Mouse (Mus musculus) erythroblast, embryonic 14.5 days (primary cell): Measurements from ENCODE around the gene Snta1. TPM values are rescaled to one million over a fixed set of nuclear protein-coding genes. Genes with fewer than 3 reads are reported as not detected.

Experiments used
- H3K27me3 ChIP-seq: 2 replicates; pipeline ENCODE4 v1.6.1; 2012; ENCODE audit warnings: inconsistent platforms; ENCODE audit not compliant: control insufficient read depth
- H3K36me3 ChIP-seq: 2 replicates; pipeline ENCODE4 v1.6.1; 2012; ENCODE audit warnings: mild to moderate bottlenecking, inconsistent platforms; ENCODE audit not compliant: control insufficient read depth
- H3K4me1 ChIP-seq: 2 replicates; pipeline ENCODE4 v1.6.1; 2012; ENCODE audit warnings: inconsistent platforms; ENCODE audit not compliant: control insufficient read depth
- H3K4me3 ChIP-seq: replicated peaks from 2 replicates; pipeline ENCODE3; 2012; ENCODE audit warnings: moderate library complexity, mild to moderate bottlenecking, inconsistent platforms
- H3K9me3 ChIP-seq: 2 replicates; pipeline ENCODE4 v1.6.1; 2012; ENCODE audit warnings: low read length, inconsistent platforms, mixed read lengths; ENCODE audit not compliant: control insufficient read depth
- GATA1 ChIP-seq: IDR thresholded peaks from 2 replicates; pipeline ENCODE4 v1.6.1; 2012; ENCODE audit warnings: low read length, inconsistent platforms, mixed read lengths
- TAL1 ChIP-seq: IDR thresholded peaks from 3 replicates; pipeline ENCODE4 v1.6.1; 2012; ENCODE audit warnings: low read length, inconsistent platforms, mixed read lengths
- polyA plus RNA-seq: library from polyadenylated mRNA; stranded (reverse); fragments of >175 nt; gene quantifications from 2 replicates; pipeline ENCODE4 v1.2.3, GENCODE M21; 2012

Gene Snta1
- polyA plus RNA-seq, 1 experiment: 0.08 TPM

DNA sequence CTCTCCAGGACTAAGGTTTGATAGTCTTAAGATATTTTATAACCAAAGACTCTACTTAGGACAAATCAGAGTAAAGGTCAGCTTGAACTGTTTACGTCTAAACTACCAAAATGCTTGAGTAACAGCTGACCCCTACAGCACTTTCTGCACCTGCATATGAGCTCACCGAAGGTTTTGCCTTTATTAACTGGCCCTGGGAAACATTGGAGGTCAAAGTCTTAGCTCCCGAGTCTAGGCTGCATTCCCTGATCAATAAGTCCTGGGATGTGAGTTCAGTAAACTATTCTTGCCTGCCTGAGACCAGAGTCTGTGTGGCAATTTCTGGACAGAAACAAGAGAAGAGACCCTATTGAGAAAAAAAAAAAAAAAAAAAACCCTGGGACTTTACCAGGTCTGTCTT is 59.7 kb downstream of the Snta1 start:
- Histone ChIP-seq H3K9me3 (no peaks in the 10 kb centered on the region), H3K4me3 (no peak overlapping the region), H3K27me3 (no peaks in the 10 kb centered on the region), H3K36me3 (peaks cover 69% of the 10 kb centered on the region), H3K4me1 (no peaks in the 10 kb centered on the region)
- TF ChIP-seq TAL1 (no peak), GATA1 (no peak)

DNA sequence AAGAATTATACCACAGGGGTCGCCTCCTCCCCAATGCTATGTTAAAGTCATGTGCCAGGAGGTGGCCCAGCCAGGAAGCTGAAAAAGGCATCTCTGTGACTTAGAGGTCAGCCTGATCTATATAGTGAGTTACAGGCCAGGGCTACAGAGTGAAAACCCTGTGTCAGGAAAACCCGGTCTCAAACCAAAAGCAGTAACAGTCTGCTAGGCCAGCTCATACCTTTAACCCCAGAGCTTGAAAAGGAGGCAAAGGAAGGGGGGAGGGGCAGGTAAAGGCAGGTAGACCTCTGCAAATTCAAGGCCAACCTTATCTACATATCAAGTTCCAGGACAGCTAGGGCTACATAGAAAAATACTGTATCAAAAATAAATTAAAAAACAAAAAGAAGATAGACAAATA is 68.5 kb downstream of the Snta1 start:
- TF ChIP-seq TAL1: no peak
- H3K36me3 ChIP-seq: peaks cover 44% of the 10 kb centered on the region
- no peaks in the 10 kb centered on the region for H3K9me3 ChIP-seq
- H3K4me1 ChIP-seq: no peaks in the 10 kb centered on the region
- H3K27me3 ChIP-seq: no peaks in the 10 kb centered on the region
- no peak overlapping the region for H3K4me3 ChIP-seq

DNA sequence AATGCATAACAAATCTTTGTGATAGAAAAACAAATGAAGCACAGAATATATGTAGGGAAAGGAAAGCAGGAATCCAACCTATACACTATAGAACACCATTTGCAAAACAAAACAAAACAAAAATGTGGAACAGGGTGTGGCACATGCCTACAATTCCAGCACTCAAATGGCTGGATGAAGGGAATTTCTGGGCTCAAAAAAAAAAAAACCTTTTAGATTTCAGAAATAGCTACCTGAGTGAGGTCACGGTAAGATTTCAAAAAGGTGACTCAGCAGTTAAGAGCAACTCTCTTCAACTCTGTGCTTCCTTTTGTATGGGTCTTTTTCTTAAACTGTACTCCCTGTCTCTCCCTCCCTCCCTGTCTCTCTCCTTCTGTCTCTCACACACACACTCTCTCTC is 69.7 kb downstream of the Snta1 start:
- H3K36me3 ChIP-seq: peaks cover 40% of the 10 kb centered on the region
- H3K27me3 ChIP-seq: no peaks in the 10 kb centered on the region
- no peak for TF ChIP-seq GATA1
- no peak for TF ChIP-seq TAL1
- H3K4me1 ChIP-seq: no peaks in the 10 kb centered on the region
- no peak overlapping the region for H3K4me3 ChIP-seq
- no peaks in the 10 kb centered on the region for H3K9me3 ChIP-seq

DNA sequence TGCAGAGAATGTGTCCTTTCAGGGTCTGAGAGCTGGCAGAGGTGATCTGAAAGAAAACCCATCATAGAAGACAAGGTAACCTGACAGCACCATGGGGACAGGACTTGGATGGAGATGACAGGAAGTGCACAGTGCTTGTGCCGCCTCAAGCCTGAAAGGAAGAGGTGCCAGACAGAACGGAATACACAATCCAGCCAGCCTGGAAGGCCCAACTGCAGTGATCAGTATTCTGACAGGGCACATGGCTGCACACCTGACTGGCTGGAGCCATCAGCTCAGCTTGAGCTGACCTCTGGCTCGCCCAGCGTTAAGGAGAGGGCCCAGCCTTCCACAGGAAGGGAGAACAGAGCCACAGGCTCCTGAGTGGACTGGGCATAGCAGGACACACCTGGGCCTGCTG is 72.3 kb downstream of the Snta1 start:
- H3K27me3 ChIP-seq: no peaks in the 10 kb centered on the region

DNA sequence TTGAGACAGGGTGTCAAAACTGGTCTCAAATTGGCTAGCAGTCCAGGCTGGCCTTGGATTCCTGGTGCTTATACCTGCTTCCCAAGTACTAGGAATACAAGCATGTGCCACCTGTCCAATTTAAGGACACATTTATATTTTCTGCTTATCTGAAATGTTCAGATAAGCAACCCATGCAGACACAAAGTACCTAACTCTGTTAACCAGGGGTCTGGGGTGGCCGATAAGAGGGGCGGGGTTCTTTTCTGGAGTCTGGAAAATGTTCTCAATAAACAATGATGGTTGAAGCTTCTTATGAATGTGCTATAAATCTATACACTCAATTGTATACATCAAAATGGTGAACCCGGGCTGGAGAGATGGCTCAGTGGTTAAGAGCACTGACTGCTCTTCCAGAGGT is 81.0 kb downstream of the Snta1 start:
- Histone ChIP-seq H3K27me3 (no peaks in the 10 kb centered on the region), H3K4me3 (no peak overlapping the region), H3K4me1 (peaks cover 15% of the 10 kb centered on the region)

More for the DNA sequence above, 72.3 kb downstream of the Snta1 start:
- Histone ChIP-seq H3K36me3 (peaks cover 22% of the 10 kb centered on the region), H3K9me3 (no peaks in the 10 kb centered on the region), H3K4me1 (no peaks in the 10 kb centered on the region), H3K4me3 (no peak overlapping the region)
- TF ChIP-seq GATA1 (no peak), TAL1 (no peak)

More for the DNA sequence above, 81.0 kb downstream of the Snta1 start:
- H3K9me3 ChIP-seq: peaks cover 6% of the 10 kb centered on the region
- H3K36me3 ChIP-seq: no peaks in the 10 kb centered on the region
- TF ChIP-seq TAL1 (peak; percentile 44; the same call in 2 of the 3 replicates), GATA1 (no peak)

Other genes with a start within 250 kb of the Snta1 start
- gene Bpifa5, start 245.5 kb downstream of the Snta1 start, polyA plus RNA-seq: not detected in 2 replicates
- not detected in 2 replicates for gene Bpifb1, start 217.3 kb downstream of the Snta1 start, polyA plus RNA-seq
- not detected in 2 replicates for gene Bpifb5, start 184.4 kb downstream of the Snta1 start, polyA plus RNA-seq
- gene Bpifb9a, start 150.2 kb downstream of the Snta1 start, polyA plus RNA-seq: not detected in 2 replicates
- gene Bpifb9b, start 100.9 kb downstream of the Snta1 start, polyA plus RNA-seq: not detected in 2 replicates
- 0.02 and 0.05 TPM in 2 replicates for gene Cdk5rap1, start 35.1 kb downstream of the Snta1 start, polyA plus RNA-seq
- 0.19 and 0.24 TPM in 2 replicates for gene Cbfa2t2, start 28.4 kb upstream of the Snta1 start, polyA plus RNA-seq
- gene 1700003F12Rik, start 139.0 kb upstream of the Snta1 start, polyA plus RNA-seq: not detected in 2 replicates
- 0.03 TPM in 1 of 2 replicates, not detected in the other for gene Actl10, start 143.7 kb upstream of the Snta1 start, polyA plus RNA-seq
- 0.23 and 0.39 TPM in 2 replicates for gene Necab3, start 150.8 kb upstream of the Snta1 start, polyA plus RNA-seq
- gene E2f1, start 161.8 kb upstream of the Snta1 start, polyA plus RNA-seq: 22.6 and 24.0 TPM in 2 replicates
- gene Pxmp4, start 195.6 kb upstream of the Snta1 start, polyA plus RNA-seq: 1.2 and 1.6 TPM in 2 replicates
- 2.0 and 2.1 TPM in 2 replicates for gene Zfp341, start 205.2 kb upstream of the Snta1 start, polyA plus RNA-seq
- gene 4930519P11Rik, start 205.3 kb upstream of the Snta1 start, polyA plus RNA-seq: 0.19 and 0.33 TPM in 2 replicates
- gene Chmp4b, start 243.6 kb upstream of the Snta1 start, polyA plus RNA-seq: 23.8 and 27.6 TPM in 2 replicates